Mouse (Mus musculus) liver, adult 2 months (tissue): ENCODE results near the gene Gm2a. TPM values are rescaled to one million over a fixed set of nuclear protein-coding genes. Genes with fewer than 3 reads are reported as not detected.
A peak's percentile ranks its signal among the peaks of the same experiment; 100 is the strongest.
"Not testable (repeated sequence)": the region's sequence is repeated elsewhere in the genome, so short reads cannot be mapped to it uniquely, and the experiment has no call there.

Source experiments
- DNase-seq: peaks from one replicate; pipeline ENCODE4 v3.0.0-alpha.2; 2011; ENCODE audit warnings: low read depth, low spot score; ENCODE audit errors: extremely low read depth
- H3K27ac ChIP-seq: fragments of 200-500 bp; replicated peaks from 2 replicates; pipeline ENCODE4 v1.5.1; 2012; ENCODE audit warnings: low read depth, mild to moderate bottlenecking, control low read depth, inconsistent platforms, low read length; ENCODE audit not compliant: insufficient read depth
- H3K27me3 ChIP-seq: fragments of 200-500 bp; 2 replicates; pipeline ENCODE4 v1.6.1; 2012; ENCODE audit warnings: mild to moderate bottlenecking, moderate library complexity, low read length, inconsistent platforms; ENCODE audit not compliant: control insufficient read depth, insufficient read depth
- H3K36me3 ChIP-seq: fragments of 200-500 bp; 2 replicates; pipeline ENCODE4 v1.6.1; 2012; ENCODE audit warnings: low read length, inconsistent platforms; ENCODE audit not compliant: control insufficient read depth, insufficient read depth
- H3K4me1 ChIP-seq: fragments of 200-500 bp; 2 replicates; pipeline ENCODE4 v1.6.1; 2011; ENCODE audit warnings: low read length; ENCODE audit not compliant: control insufficient read depth, insufficient read depth
- H3K4me3 ChIP-seq: fragments of 200-500 bp; 2 replicates; pipeline ENCODE4 v1.5.1; 2011; ENCODE audit warnings: low read depth, mild to moderate bottlenecking, control low read depth, low read length, moderate library complexity; ENCODE audit not compliant: insufficient read depth
- H3K79me2 ChIP-seq: fragments of 200-500 bp; 2 replicates; pipeline ENCODE4 v1.6.1; 2012; ENCODE audit warnings: inconsistent platforms, mild to moderate bottlenecking, low read length, moderate library complexity; ENCODE audit not compliant: control insufficient read depth, insufficient read depth
- H3K9ac ChIP-seq: fragments of 200-500 bp; 2 replicates; pipeline ENCODE4 v1.6.1; 2012; ENCODE audit warnings: low read depth, mild to moderate bottlenecking, control low read depth, inconsistent platforms, low read length
- CTCF ChIP-seq: fragments of 200-500 bp; IDR thresholded peaks from 2 replicates; pipeline ENCODE4 v1.5.1; 2011; ENCODE audit warnings: low read depth, low read length, control low read depth
- POLR2A ChIP-seq: fragments of 200-500 bp; IDR thresholded peaks from 2 replicates; pipeline ENCODE4 v1.6.1; 2011; ENCODE audit warnings: low read length, control low read depth; ENCODE audit not compliant: insufficient read depth; ENCODE audit errors: extremely low read depth
- whole genome bisulfite sequencing: fragments of 180-500 bp; shearing (Covaris S2); methylation state at CpG from one replicate; pipeline ENCODE4 v1.1.7; 2018; 5-methylcytosine and 5-hydroxymethylcytosine counted together
- polyA plus RNA-seq: library from polyadenylated mRNA; depleted of rRNA; stranded (reverse); fragments of >200 nt; gene quantifications from 2 replicates; pipeline ENCODE4 v1.2.3, GENCODE M21; 2012
- total RNA-seq: library from RNA; depleted of rRNA; stranded (reverse); fragments of >200 nt; gene quantifications from 2 replicates; pipeline ENCODE4 v1.2.3, GENCODE M21; 2014

Gm2a gene
- total and polyA plus RNA-seq, 2 experiments = 41.1 to 73.6 TPM

DNA sequence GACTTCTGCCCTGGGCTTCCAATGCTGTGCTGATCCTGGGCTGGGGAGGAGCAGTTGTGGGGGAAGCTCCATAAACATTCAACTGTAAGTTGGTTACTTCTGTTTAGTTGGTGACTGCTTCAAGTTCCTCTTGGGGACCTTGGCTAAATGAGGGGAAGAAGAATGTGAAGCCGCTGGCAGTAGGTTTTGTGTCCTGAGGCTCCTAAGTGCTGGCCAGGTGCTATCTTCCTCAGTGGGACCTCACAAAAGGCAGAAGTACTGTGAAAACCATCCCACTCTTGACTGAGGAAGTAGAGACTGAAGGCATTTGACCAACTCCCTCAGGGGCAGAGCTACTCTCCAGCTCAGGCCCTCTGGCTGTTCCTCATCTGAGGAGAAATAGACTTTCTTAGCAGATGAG is 8.7 kb downstream of the Gm2a start:
- Histone ChIP-seq H3K79me2 (no peaks in the 10 kb centered on the region), H3K4me3 (no peak overlapping the region), H3K36me3 (peaks cover 21% of the 10 kb centered on the region), H3K4me1 (peaks cover 17% of the 10 kb centered on the region), H3K27me3 (no peaks in the 10 kb centered on the region), H3K9ac (no peak overlapping the region), H3K27ac (no peak overlapping the region)
- no peak for DNase-seq
- WGBS = 94% methylated on average over 1 of the region's 1 CpGs
- TF ChIP-seq POLR2A (no peak), CTCF (no peak)

DNA sequence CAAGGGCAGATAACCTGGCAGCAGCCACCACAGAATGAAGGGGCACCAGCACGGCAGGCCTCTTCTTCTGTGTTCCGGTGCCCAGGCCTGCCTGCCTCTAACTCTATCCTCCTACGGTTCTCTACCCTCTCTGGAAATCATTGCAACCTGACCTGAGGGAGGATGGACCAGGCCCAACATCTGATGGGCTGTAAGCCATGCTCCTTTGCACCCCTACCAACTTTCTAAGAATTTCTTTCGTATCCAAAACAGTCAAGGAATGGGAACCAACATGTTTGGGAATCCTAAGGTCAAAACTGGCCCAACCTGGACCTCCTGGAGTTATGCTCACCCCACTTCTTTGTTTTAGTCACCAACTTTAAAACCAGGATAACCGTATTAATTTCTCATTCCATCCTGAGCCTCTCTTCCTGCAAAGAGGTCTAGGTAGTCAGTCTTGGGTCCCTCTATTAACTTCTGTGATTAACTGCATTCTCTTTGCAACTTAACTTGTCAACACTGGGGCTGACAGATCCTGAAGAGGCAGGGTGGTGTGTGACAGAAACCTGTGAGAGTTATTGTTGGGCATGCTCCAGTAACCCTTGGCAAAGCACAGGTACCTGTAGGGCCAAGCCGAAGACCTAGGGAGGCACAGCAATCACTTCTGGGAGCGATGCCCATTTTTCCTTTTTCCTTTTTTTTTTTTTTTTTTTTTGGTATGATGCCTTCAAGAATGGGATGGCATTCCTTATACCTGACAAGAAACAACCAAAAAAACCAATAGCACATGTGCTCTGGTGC is 11.8 kb downstream of the Gm2a start:
- WGBS = 69% methylated on average over 7 of the region's 7 CpGs
- no peak for DNase-seq

DNA sequence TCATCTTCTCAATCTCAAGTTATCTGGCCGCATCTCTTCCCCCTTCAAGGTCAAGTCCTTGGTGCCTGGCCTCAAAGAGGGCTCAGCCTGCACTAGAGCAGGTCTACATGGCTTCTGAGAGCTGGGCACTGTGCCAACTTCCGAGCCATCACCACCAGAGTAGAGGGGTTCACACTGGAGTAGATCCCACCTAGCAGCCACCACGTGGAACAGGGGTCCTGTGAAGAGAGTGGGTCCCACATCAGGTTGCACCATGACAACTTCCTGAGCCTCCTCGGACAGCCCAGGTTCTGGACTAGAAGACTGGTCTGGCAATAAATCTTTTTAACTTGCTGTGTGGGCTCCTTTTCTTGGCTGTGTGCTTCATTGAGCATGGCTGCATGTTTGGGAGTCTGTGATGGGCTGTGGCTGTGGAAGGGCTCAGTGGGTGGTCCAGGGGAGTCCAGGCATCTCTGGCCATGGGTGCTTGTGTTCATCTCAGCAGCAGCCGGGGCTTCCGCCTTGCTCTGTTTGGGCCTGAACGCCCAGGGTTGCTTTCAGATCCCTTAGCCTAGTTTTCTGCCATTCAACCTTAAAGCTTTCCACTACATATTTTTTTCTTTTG is 12.8 kb downstream of the Gm2a start:
- Histone ChIP-seq H3K4me1 (peaks cover 3% of the 10 kb centered on the region; the same call in 1 of the 2 replicates), H3K79me2 (no peaks in the 10 kb centered on the region), H3K9ac (no peak overlapping the region), H3K27ac (no peak overlapping the region), H3K4me3 (no peak overlapping the region), H3K27me3 (no peaks in the 10 kb centered on the region), H3K36me3 (peaks cover 18% of the 10 kb centered on the region)
- TF ChIP-seq CTCF = no peak
- no peak for TF ChIP-seq POLR2A
- DNase-seq = no peak
- 84% methylated on average over 7 of the region's 7 CpGs for WGBS

More for the DNA sequence above, 11.8 kb downstream of the Gm2a start:
- Histone ChIP-seq H3K36me3 (peaks cover 18% of the 10 kb centered on the region), H3K9ac (no peak overlapping the region), H3K79me2 (no peaks in the 10 kb centered on the region), H3K27me3 (no peaks in the 10 kb centered on the region), H3K4me3 (no peak overlapping the region), H3K27ac (no peak overlapping the region), H3K4me1 (peaks cover 8% of the 10 kb centered on the region)
- no peak for TF ChIP-seq POLR2A
- no peak for TF ChIP-seq CTCF

DNA sequence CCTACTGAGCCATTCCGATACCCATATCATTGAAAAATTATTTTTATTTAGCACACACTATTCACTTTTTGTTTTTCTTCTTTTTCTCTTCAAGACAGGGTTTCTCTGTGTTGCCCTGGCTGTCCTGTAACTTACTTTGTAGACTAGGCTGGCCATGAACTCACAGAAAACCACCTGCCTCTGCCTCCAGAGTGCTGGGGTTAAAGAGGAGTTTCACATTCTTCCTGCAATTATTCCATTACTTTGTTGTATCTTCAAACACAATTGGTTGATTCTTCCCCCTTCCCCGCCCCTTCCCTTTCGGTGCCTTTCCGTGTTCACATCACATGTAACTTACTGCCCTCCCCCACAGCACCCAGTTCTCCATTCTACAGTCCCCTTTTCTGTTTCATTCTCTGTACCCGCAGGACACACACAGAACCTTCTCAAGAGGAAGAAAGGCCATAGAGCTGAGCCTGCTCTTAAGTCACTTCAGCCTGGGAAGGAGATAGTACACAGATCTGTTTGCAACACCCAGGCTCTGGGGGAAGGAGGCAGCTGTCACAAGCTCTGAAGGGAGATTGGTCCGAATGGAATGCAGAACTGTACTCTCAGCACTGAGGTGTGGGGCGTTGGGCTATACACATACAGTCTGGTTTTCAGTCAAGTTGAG is 15.4 kb downstream of the Gm2a start:
- WGBS = 69% methylated on average over 7 of the region's 7 CpGs
- TF ChIP-seq CTCF (no peak), POLR2A (no peak)
- peaks cover 12% of the 10 kb centered on the region for H3K36me3 ChIP-seq
- H3K27ac ChIP-seq = 0 out of 2 replicates have a peak overlapping the region, but pooled peaks have one; percentile 19
- H3K9ac ChIP-seq = no peak overlapping the region
- H3K27me3 ChIP-seq = no peaks in the 10 kb centered on the region
- no peak overlapping the region for H3K4me3 ChIP-seq
- H3K4me1 ChIP-seq = no peaks in the 10 kb centered on the region
- no peaks in the 10 kb centered on the region for H3K79me2 ChIP-seq
- peak; percentile 53 for DNase-seq

DNA sequence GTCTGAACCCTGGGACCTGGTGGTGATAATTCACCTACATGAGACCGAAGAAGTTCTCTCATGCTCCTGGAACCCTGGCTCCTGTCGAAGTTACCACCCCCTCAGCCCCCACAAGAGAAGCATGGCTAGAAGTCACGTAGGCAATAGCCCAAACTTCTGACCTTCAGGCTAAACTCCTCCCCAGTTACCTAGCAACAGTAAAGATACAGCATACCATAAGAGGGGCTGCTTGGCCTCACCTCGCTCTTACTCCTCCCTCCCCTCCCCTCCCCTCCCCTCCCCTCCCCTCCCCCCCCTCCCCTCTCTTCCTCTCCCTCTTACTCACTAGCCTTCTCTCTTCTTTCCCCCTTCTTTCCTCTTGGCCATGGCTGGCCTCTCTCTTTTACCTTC is 15.9 kb downstream of the Gm2a start:
- H3K36me3 ChIP-seq, H3K27me3 ChIP-seq, H3K4me3 ChIP-seq, H3K9ac ChIP-seq, DNase-seq, H3K4me1 ChIP-seq, H3K79me2 ChIP-seq: not testable (repeated sequence)
- WGBS = 60% methylated on average over 4 of the region's 4 CpGs
- 0 out of 2 replicates have a peak overlapping the region, but pooled peaks have one; percentile 19 for H3K27ac ChIP-seq

DNA sequence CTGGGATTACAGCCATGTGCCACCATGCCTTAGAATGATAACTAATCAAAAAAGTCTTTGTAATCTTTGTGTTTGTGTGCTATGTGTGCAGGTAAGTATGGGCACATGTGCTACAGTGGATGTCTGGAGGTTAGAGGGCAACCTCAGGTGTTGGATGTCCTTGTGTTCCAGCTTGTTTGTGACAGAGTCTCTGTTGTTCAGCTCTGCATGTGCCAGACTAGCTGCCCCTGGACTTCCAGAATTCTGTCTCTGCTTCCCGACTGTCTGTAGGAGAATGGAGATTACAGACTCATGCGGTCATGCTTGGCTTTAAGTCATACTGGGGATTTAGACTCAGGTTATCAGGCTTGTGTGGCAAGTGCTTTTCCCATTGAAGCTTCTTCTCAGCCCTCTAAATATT is 16.4 kb downstream of the Gm2a start:
- Histone ChIP-seq H3K4me1 (no peaks in the 10 kb centered on the region), H3K4me3 (no peak overlapping the region), H3K36me3 (peaks cover 6% of the 10 kb centered on the region), H3K9ac (no peak overlapping the region), H3K27ac (no peak overlapping the region), H3K79me2 (no peaks in the 10 kb centered on the region), H3K27me3 (no peaks in the 10 kb centered on the region)
- no peak for TF ChIP-seq CTCF
- no peak for TF ChIP-seq POLR2A
- 76% methylated on average over 2 of the region's 2 CpGs for WGBS
- DNase-seq = no peak
